Mouse (Mus musculus) spleen, adult 2 months (tissue): Measurements from ENCODE around the gene Ccdc146.

Source experiments
- CTCF ChIP-seq: fragments of 200-500 bp; IDR thresholded peaks from 2 replicates; pipeline ENCODE4 v1.5.1; 2011; ENCODE audit warnings: mild to moderate bottlenecking, inconsistent platforms; ENCODE audit not compliant: insufficient read depth, insufficient read length, insufficient replicate concordance; ENCODE audit errors: extremely low read depth
- POLR2A ChIP-seq: fragments of 200-500 bp; IDR thresholded peaks from 2 replicates; pipeline ENCODE4 v1.6.1; 2011; ENCODE audit warnings: low read depth, low read length, inconsistent platforms

- TF ChIP-seq CTCF (no peak), POLR2A (no peak)
Observed at GRCm38 (mm10) chr5:21329672-21330665, 94.5 kb downstream of the Ccdc146 start.
